Mouse (Mus musculus): ENCODE measurements around the gene Cyp2d22. TPM values are rescaled to one million over a fixed set of nuclear protein-coding genes. Genes with fewer than 3 reads are reported as not detected.

Gene Cyp2d22
- 2.8 and 4.5 TPM in 2 replicates for polyA plus RNA-seq (2016; fragmentation: Nextera tagmentation; extraction: Ambion mirVana)

GRCm38 (mm10) chr15:82379871-82380713 is at the start of gene Cyp2d22:
Cyp2d22 (minus strand) TSS chr15:82380260.
- H3K36me3 ChIP-seq, result no peaks in the 10 kb centered on the region
- H3K4me3 ChIP-seq, result peak within 1 kb of the TSS; percentile 57
- peaks cover 52% of the 10 kb centered on the region for H3K4me1 ChIP-seq
- 2% methylated on average over 18 of the region's 24 CpGs for WGBS
- peak within 1 kb of the TSS; percentile 83 for H3K27ac ChIP-seq (replicated peaks)
- no peaks in the 10 kb centered on the region for H3K9me3 ChIP-seq (replicated peaks)
- DNase-seq (ENCODE audit: low spot score), result peak; percentile 58
- H3K27me3 ChIP-seq (ENCODE audit: low read depth, poor library complexity, severe bottlenecking), result no peaks in the 10 kb centered on the region

GRCm38 (mm10) chr15:82423471-82423870 is 43.4 kb upstream of the Cyp2d22 start:
- Histone ChIP-seq H3K27ac (replicated peaks) (no peak overlapping the region), H3K4me1 (no peaks in the 10 kb centered on the region), H3K36me3 (no peaks in the 10 kb centered on the region), H3K9me3 (replicated peaks) (no peaks in the 10 kb centered on the region; the same call in 1 of the 2 replicates), H3K4me3 (no peak overlapping the region), H3K27me3 (ENCODE audit: low read depth, poor library complexity, severe bottlenecking) (no peaks in the 10 kb centered on the region)
- no peak for DNase-seq (ENCODE audit: low spot score)
- 82% methylated on average over 3 of the region's 3 CpGs for WGBS

DNA sequence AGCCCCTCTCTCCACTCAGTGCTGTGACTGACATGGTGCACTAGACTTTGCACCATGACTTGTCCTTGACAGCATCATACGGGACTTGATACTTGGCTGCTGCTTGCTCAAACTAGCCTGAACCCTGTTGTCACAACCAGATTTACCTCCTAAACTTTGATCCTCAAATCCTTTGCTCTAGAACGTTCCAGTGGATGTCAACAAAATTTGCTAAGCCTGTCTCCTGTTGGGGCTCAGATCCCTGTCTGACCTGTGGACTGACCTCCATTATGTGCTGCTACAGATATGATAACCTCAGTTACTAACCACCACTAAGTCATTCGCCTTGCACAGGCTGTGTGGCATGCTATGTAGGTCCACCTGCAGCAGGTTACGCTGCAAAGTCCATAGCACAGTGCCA is 42.9 kb upstream of the Cyp2d22 start:
- 78% methylated on average over 4 of the region's 4 CpGs for WGBS
- no peak overlapping the region for H3K4me3 ChIP-seq
- H3K27me3 ChIP-seq (ENCODE audit: low read depth, poor library complexity, severe bottlenecking), result no peaks in the 10 kb centered on the region
- no peaks in the 10 kb centered on the region for H3K9me3 ChIP-seq (replicated peaks)
- no peaks in the 10 kb centered on the region for H3K36me3 ChIP-seq
- no peak for DNase-seq (ENCODE audit: low spot score)
- no peaks in the 10 kb centered on the region for H3K4me1 ChIP-seq
- H3K27ac ChIP-seq (replicated peaks), result no peak overlapping the region

DNA sequence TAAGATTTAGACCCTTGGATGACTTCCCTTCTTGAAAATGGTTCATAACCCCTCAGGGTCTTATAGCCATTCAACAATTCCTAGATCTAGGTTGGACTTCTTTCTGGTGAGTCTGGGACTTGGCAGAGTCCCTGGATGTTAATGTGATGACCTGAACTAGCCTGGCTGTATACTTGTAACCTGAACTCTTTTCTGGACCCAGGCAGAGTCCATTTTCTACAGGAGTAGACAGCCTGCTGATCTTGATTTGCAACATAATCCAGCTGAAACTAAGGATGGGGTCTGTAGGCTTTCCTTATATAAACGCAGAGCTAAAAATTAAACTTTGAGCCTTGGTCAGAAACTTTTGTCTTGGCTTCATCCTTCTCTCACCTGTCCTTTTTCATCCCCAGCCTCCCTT is 38.6 kb upstream of the Cyp2d22 start:
- no peaks in the 10 kb centered on the region for H3K27me3 ChIP-seq (ENCODE audit: low read depth, poor library complexity, severe bottlenecking)
- peaks cover 11% of the 10 kb centered on the region for H3K4me1 ChIP-seq
- H3K4me3 ChIP-seq, result no peak overlapping the region
- DNase-seq (ENCODE audit: low spot score), result no peak
- H3K27ac ChIP-seq (replicated peaks), result no peak overlapping the region
- 80% methylated on average over 1 of the region's 1 CpGs for WGBS
- H3K9me3 ChIP-seq (replicated peaks), result no peaks in the 10 kb centered on the region
- no peaks in the 10 kb centered on the region for H3K36me3 ChIP-seq

DNA sequence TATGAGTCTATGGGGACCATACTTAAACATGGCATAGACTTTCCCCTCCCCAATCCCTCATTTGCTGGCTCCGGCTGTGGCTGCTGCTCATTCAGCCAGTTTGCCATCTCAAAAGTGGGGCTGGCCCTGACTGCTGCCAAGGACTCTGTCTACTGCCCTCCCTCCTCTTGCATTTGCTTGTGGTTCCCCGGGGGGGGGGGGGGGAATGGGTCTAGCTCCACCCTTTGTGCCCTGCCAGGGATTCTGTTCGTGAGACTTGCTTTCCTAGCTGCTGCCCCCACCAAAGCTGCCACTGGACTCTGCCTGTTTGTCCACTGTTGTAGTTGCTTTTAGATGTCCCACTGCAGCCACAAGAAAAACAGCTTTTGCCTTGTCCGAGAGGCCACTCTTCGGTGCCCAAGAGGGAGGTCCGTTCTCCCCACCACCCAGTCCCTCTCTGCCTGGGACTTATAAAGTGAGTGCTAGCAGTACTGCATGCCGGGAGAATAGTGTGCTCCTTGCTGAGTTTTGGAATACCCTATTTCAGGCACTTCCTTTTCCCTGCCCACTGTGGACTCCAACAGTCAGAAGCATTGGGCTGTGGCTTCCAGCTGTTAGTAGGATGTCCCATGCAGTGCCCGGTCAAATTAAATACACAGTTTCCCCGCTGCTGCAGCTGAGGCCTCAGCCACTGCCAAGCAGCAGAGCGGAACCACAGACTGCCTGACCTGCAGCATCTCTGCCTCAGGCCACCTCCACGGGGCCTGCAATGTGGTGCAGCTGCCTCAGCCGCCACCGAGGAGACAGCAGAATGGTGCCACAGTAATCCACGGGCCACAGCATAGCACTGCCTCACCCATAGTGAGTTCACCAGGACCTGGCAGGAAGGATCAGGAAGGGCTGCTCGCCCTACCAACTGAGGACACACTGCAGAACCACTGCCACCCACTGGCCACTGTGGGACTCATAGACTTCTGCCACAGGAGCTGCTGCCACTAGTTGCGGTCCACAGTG is 37.0 kb upstream of the Cyp2d22 start:
- no peaks in the 10 kb centered on the region for H3K9me3 ChIP-seq (replicated peaks)
- peak overlapping the region; percentile 38 for H3K4me3 ChIP-seq
- no peaks in the 10 kb centered on the region for H3K27me3 ChIP-seq (ENCODE audit: low read depth, poor library complexity, severe bottlenecking)
- no peaks in the 10 kb centered on the region for H3K36me3 ChIP-seq
- DNase-seq (ENCODE audit: low spot score), result peak; percentile 75
- peak overlapping the region; percentile 69 for H3K27ac ChIP-seq (replicated peaks)
- H3K4me1 ChIP-seq, result peaks cover 11% of the 10 kb centered on the region
- 21% methylated on average over 16 of the region's 16 CpGs for WGBS

DNA sequence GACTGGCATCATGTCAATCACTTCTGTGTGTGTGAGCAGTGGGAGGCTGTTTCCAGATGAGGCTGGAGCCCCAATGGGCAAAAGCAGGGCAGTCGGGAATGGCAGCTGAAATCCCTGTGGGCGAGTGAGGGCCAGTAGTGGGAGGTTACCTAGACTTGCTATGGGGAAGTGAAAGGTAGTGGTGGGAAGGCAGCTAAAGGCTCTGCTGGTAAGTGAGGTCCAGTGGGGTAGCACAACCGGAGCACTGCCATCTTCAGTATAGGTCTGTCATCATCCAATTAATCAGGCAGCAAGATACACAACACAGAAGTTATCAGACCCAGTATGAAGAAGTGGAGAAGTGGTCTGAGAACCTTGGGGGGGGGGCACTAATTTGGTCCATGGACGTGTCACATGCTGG is 27.5 kb upstream of the Cyp2d22 start:
- Histone ChIP-seq H3K4me1 (peaks cover under 1% of the 10 kb centered on the region; the same call in 1 of the 2 replicates), H3K27ac (replicated peaks) (no peak overlapping the region), H3K9me3 (replicated peaks) (no peaks in the 10 kb centered on the region), H3K27me3 (ENCODE audit: low read depth, poor library complexity, severe bottlenecking) (no peaks in the 10 kb centered on the region), H3K36me3 (no peaks in the 10 kb centered on the region), H3K4me3 (no peak overlapping the region)
- DNase-seq (ENCODE audit: low spot score), result no peak
- WGBS, result 89% methylated on average over 4 of the region's 4 CpGs

DNA sequence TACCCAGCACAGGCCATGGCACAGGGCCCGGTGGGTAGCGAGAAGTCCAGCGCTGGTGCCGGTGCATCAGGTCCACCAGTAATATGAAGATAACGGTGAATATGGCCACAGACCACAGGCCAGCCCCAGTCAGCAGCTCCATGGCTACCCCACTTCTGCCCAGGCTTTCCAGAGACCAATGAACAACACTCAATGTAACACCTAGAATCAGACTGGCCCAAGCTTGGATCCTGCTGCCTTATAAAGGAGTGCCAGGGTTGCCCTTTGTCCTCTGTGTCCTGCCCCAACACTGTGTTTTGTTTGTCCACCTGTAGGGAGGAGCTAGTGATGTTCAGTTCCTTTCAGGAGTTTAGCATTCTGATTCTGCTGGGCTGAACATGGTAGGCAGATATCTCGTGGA is 26.9 kb upstream of the Cyp2d22 start, which contains the start of gene Cyp2d10:
Gene Cyp2d10, minus strand, starts transcription at position 215 of the 400 bp plus-strand sequence.
- no peaks in the 10 kb centered on the region for H3K36me3 ChIP-seq
- peaks cover 6% of the 10 kb centered on the region for H3K4me1 ChIP-seq
- H3K27ac ChIP-seq (replicated peaks), result no peak within 1 kb of the TSS
- H3K4me3 ChIP-seq, result no peak within 1 kb of the TSS
- H3K27me3 ChIP-seq (ENCODE audit: low read depth, poor library complexity, severe bottlenecking), result no peaks in the 10 kb centered on the region
- 94% methylated on average over 6 of the region's 6 CpGs for WGBS
- no peak for DNase-seq (ENCODE audit: low spot score)
- H3K9me3 ChIP-seq (replicated peaks), result no peaks in the 10 kb centered on the region

DNA sequence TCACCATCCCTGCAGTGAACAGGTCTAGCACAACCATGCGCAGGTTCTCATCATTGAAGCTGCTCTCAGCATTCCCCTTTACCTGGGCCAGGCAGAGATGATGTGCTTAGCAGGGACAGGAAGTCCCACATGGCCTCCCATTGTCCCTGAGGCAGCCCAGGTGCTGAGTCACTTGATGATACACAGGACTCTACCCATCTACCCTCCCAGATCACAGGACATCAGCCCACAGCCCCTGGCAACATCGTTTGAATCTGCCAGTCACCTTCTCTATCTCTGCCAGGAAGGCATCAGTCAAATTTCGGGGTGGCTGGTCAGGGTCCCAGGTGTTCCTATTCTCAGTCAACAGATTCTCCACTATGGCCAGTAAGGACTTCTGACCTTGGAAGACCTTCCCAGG is 24.1 kb upstream of the Cyp2d22 start:
- Histone ChIP-seq H3K27ac (replicated peaks) (no peak overlapping the region), H3K4me3 (no peak overlapping the region), H3K27me3 (ENCODE audit: low read depth, poor library complexity, severe bottlenecking) (no peaks in the 10 kb centered on the region), H3K4me1 (peaks cover 17% of the 10 kb centered on the region), H3K9me3 (replicated peaks) (no peaks in the 10 kb centered on the region), H3K36me3 (no peaks in the 10 kb centered on the region)
- DNase-seq (ENCODE audit: low spot score), result no peak
- 94% methylated on average over 3 of the region's 3 CpGs for WGBS

GRCm38 (mm10) chr15:82403606-82404005 is 23.5 kb upstream of the Cyp2d22 start:
- Histone ChIP-seq H3K27ac (replicated peaks) (no peak overlapping the region), H3K4me1 (peaks cover 17% of the 10 kb centered on the region), H3K27me3 (ENCODE audit: low read depth, poor library complexity, severe bottlenecking) (no peaks in the 10 kb centered on the region), H3K36me3 (no peaks in the 10 kb centered on the region), H3K9me3 (replicated peaks) (no peaks in the 10 kb centered on the region), H3K4me3 (no peak overlapping the region)
- DNase-seq (ENCODE audit: low spot score), result no peak
- 94% methylated on average over 9 of the region's 9 CpGs for WGBS

GRCm38 (mm10) chr15:82402741-82403140 is 22.7 kb upstream of the Cyp2d22 start:
- H3K27me3 ChIP-seq (ENCODE audit: low read depth, poor library complexity, severe bottlenecking), result no peaks in the 10 kb centered on the region
- peaks cover 17% of the 10 kb centered on the region for H3K4me1 ChIP-seq
- no peak overlapping the region; the same call in 1 of the 2 replicates for H3K27ac ChIP-seq (replicated peaks)
- no peak overlapping the region for H3K4me3 ChIP-seq
- H3K9me3 ChIP-seq (replicated peaks), result no peaks in the 10 kb centered on the region
- no peak for DNase-seq (ENCODE audit: low spot score)
- 91% methylated on average over 6 of the region's 6 CpGs for whole genome bisulfite sequencing
- H3K36me3 ChIP-seq, result no peaks in the 10 kb centered on the region

- Histone ChIP-seq H3K9me3 (replicated peaks) (no peaks in the 10 kb centered on the region), H3K27me3 (ENCODE audit: low read depth, poor library complexity, severe bottlenecking) (no peaks in the 10 kb centered on the region), H3K4me1 (peaks cover 17% of the 10 kb centered on the region), H3K27ac (replicated peaks) (no peak overlapping the region), H3K36me3 (no peaks in the 10 kb centered on the region), H3K4me3 (no peak overlapping the region)
- no peak for DNase-seq (ENCODE audit: low spot score)
Observed at GRCm38 (mm10) chr15:82402106-82402505, 22.0 kb upstream of the Cyp2d22 start.

DNA sequence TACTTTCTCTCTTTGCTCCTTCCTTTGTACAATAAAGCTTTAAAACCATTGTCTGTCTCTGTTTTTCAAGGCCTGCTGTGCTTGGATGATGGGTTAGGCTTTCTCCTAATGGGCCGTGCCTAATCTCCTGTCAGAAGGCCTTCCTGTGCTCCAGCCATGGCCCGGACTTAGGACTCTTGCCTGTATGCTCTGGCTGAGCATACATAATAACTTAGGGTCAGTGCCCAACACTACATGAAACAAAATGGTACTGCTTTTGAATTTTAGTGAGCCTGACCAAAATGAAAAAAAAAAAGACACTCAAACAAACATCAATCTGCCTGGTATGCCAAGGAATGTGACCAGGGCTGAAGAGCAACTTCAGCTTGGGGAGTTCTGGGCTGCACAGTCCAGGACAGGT is 21.5 kb upstream of the Cyp2d22 start:
- Histone ChIP-seq H3K27ac (replicated peaks) (no peak overlapping the region), H3K4me3 (no peak overlapping the region), H3K27me3 (ENCODE audit: low read depth, poor library complexity, severe bottlenecking) (no peaks in the 10 kb centered on the region), H3K9me3 (replicated peaks) (no peaks in the 10 kb centered on the region), H3K4me1 (peaks cover 17% of the 10 kb centered on the region), H3K36me3 (no peaks in the 10 kb centered on the region)
- WGBS, result 41% methylated on average over 2 of the region's 2 CpGs
- DNase-seq (ENCODE audit: low spot score), result no peak
